Mouse (Mus musculus): ENCODE data around the gene Myo9b. TPM values are rescaled to one million over a fixed set of nuclear protein-coding genes. Genes with fewer than 3 reads are reported as not detected.

The Myo9b gene
- polyA plus RNA-seq, 1 experiment from 2014 or later, result 25.3 TPM

- H3K27ac ChIP-seq (replicated peaks), result no peak overlapping the region
- peaks cover 71% of the 10 kb centered on the region for H3K36me3 ChIP-seq
- 76% methylated on average over 5 of the region's 5 CpGs for WGBS
- H3K4me3 ChIP-seq, result no peak overlapping the region
- no peaks in the 10 kb centered on the region for H3K27me3 ChIP-seq (ENCODE audit: low read depth, poor library complexity, severe bottlenecking)
- no peaks in the 10 kb centered on the region for H3K9me3 ChIP-seq (replicated peaks)
- H3K4me1 ChIP-seq, result no peaks in the 10 kb centered on the region
- peak; percentile 32 for DNase-seq (ENCODE audit: low spot score)
These were observed 68.1 kb downstream of the Myo9b start for GRCm38 (mm10) chr8:71340625-71341024.

DNA sequence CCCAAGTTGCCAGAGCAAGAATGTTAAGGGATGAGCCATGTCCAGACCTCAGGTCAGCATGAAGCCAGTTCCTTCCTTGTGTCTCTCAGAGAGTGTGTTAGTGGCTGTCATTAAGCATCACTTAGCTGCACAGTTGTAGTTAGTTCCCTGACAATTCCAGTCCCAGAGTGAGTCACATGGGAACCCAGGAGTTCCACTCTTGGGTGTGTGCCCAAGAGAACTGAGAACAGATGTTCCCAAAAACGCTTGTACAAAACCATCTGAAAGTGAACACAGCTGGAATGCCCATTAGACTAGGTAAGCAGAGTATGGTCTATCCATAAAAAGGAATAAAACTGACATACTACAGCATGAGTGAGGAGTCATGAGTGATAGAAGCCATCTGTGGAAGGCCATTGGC, 74.1 kb downstream of the Myo9b start:
- Histone ChIP-seq H3K27ac (replicated peaks) (no peak overlapping the region), H3K9me3 (replicated peaks) (no peaks in the 10 kb centered on the region), H3K4me3 (no peak overlapping the region), H3K4me1 (no peaks in the 10 kb centered on the region), H3K27me3 (ENCODE audit: low read depth, poor library complexity, severe bottlenecking) (no peaks in the 10 kb centered on the region), H3K36me3 (peaks cover 93% of the 10 kb centered on the region)
- no peak for DNase-seq (ENCODE audit: low spot score)
- 85% methylated on average over 1 of the region's 1 CpGs for WGBS

DNA sequence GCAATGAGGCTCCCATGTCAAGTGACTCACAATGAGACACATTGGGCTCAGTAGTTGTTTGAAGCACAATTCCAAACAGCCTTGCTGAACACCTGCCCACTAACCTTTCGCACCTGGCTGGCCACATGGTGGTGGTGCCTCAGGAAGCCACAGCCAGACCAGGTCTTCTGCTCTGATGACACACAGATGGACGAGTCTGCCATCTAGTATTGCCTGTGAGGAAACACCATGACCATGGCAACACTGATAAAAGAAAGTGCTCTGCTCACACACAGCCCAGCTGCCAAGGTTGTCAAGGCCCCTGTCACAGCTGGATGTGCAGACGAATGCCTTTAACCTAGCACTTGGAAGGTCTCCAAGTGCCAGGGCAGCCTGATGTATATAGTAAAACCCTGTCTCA, 78.6 kb downstream of the Myo9b start:
- 78% methylated on average over 3 of the region's 3 CpGs for WGBS
- no peaks in the 10 kb centered on the region for H3K27me3 ChIP-seq (ENCODE audit: low read depth, poor library complexity, severe bottlenecking)
- peaks cover 100% of the 10 kb centered on the region for H3K36me3 ChIP-seq
- H3K4me3 ChIP-seq, result no peak overlapping the region
- H3K9me3 ChIP-seq (replicated peaks), result no peaks in the 10 kb centered on the region
- no peak overlapping the region for H3K27ac ChIP-seq (replicated peaks)
- no peaks in the 10 kb centered on the region for H3K4me1 ChIP-seq
- no peak for DNase-seq (ENCODE audit: low spot score)

DNA sequence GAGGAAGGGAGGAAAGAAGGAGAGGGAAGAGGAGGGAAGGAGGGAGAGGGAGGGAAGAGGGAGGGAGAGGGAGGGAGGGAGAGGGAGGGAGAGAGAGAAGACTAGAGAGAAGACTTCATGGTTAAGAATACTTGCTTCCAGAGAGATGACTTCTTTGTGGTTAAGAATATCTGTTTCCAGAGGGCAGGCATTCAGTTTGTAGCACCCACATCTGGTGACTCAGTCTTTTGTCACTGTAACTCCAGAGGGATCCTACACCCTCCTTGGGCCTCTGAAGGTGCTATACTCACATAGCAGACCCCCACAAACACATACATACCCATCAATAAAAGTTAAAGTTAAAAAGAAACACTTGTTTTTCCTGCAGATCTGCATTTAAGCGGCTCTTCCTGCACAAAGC, 79.0 kb downstream of the Myo9b start:
- no peaks in the 10 kb centered on the region for H3K4me1 ChIP-seq
- 93% methylated on average over 1 of the region's 1 CpGs for WGBS
- no peak overlapping the region for H3K4me3 ChIP-seq
- H3K36me3 ChIP-seq, result peaks cover 100% of the 10 kb centered on the region
- no peak for DNase-seq (ENCODE audit: low spot score)
- no peak overlapping the region for H3K27ac ChIP-seq (replicated peaks)
- no peaks in the 10 kb centered on the region for H3K9me3 ChIP-seq (replicated peaks)
- H3K27me3 ChIP-seq (ENCODE audit: low read depth, poor library complexity, severe bottlenecking), result no peaks in the 10 kb centered on the region

DNA sequence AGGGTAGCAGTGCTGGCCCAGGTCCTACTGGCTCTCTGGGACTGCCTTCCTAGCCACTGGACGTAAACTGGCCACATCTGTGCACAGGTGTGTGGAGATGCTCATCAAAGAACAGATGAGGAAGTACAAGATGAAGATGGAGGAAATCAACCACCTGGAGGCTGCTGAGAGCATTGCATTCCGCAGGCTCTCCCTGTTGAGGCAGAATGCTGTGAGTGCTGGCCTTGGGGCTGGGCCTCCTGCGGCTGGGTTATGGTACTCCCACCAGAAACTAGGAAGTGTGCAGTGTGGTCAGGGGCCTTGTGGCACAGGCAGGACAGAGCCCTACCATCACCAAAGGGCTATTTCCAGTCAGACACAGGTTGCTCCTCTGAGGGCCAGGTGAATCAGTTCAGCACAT, 85.5 kb downstream of the Myo9b start:
- Histone ChIP-seq H3K4me1 (no peaks in the 10 kb centered on the region), H3K27ac (replicated peaks) (no peak overlapping the region), H3K27me3 (ENCODE audit: low read depth, poor library complexity, severe bottlenecking) (no peaks in the 10 kb centered on the region), H3K36me3 (peaks cover 84% of the 10 kb centered on the region), H3K9me3 (replicated peaks) (no peaks in the 10 kb centered on the region), H3K4me3 (no peak overlapping the region)
- DNase-seq (ENCODE audit: low spot score), result no peak
- WGBS, result 86% methylated on average over 3 of the region's 3 CpGs

DNA sequence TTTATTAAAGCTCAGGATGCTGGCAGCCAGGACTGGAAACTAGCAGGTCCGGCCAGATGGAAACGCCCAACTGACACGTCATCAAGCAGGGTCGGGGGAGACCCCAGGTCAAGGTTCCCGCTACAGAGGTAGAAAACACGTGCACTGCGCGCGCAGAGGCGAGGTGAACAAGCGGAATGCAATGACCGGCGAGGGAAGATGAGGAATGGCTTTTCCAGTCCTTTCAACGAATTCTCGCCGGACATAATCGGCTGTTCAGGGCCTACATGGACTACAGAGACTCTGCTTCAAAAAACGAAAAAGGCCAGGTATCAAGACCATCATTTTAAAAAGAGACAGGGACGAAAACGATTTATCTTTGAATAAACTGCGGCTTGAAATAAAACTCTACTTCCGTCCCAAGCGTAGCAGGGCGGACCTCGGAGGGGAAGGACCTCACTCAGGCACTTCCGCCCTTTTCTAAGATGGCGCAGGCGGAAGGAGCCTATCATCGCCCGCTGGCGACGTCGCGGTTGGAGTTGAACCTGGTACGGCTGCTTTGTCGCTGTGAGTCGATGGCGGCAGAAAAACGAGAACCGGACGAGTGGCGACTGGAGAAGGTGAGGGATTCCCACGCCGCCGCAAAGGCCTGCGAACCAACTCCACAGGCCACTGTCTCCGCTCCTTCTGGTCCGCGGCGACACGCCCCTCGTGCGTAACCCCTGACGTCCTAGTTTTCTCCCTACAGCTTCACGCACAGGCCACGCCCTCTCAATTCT, 94.4 kb downstream of the Myo9b start, which contains the start of gene Use1:
Use1 (plus strand) TSS at position 78 of the 758 bp plus-strand sequence.
- peak within 1 kb of the TSS; percentile 72 for H3K4me3 ChIP-seq
- peak; percentile 91 for DNase-seq (ENCODE audit: low spot score)
- peaks cover 36% of the 10 kb centered on the region for H3K4me1 ChIP-seq
- peak within 1 kb of the TSS; percentile 92 for H3K27ac ChIP-seq (replicated peaks)
- H3K36me3 ChIP-seq, result peaks cover 20% of the 10 kb centered on the region
- H3K27me3 ChIP-seq (ENCODE audit: low read depth, poor library complexity, severe bottlenecking), result no peaks in the 10 kb centered on the region
- 0% methylated on average over 56 of the region's 56 CpGs for WGBS
- H3K9me3 ChIP-seq (replicated peaks), result no peaks in the 10 kb centered on the region

DNA sequence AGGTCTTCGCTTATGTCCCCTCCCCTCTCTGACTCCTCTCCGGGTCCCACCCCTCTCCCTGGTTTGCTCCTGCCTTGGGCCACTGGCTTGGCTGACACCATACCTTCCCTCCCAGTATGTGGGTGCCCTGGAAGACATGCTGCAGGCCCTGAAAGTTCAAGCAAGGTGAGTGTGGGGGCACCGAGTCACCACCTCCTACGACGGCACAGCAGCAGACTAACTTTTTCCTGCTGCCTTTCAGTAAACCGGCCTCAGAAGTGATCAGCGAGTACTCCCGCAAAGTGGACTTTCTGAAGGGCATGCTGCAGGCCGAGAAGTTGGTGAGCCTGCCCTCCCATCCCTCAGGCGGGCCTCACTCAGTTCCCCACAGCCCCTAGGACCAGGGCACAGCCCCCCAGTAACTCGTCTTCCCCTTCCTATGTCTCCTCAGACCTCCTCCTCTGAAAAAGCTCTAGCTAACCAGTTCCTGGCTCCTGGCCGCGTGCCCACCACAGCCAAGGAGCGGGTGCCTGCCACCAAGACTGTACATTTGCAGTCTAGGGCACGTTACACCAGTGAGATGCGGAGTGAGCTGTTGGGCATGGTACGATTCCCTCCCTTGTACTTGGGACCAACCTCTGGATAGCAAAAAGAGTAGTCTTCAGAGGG, 95.1 kb downstream of the Myo9b start:
- Histone ChIP-seq H3K27ac (replicated peaks) (peak overlapping the region; percentile 92), H3K4me3 (peak overlapping the region; percentile 72), H3K9me3 (replicated peaks) (no peaks in the 10 kb centered on the region), H3K4me1 (peaks cover 36% of the 10 kb centered on the region), H3K27me3 (ENCODE audit: low read depth, poor library complexity, severe bottlenecking) (no peaks in the 10 kb centered on the region), H3K36me3 (peaks cover 27% of the 10 kb centered on the region)
- DNase-seq (ENCODE audit: low spot score), result no peak
- 60% methylated on average over 17 of the region's 17 CpGs for WGBS

- Histone ChIP-seq H3K27me3 (ENCODE audit: low read depth, poor library complexity, severe bottlenecking) (no peaks in the 10 kb centered on the region), H3K4me3 (peak overlapping the region; percentile 72; the same call in 1 of the 2 replicates), H3K36me3 (peaks cover 34% of the 10 kb centered on the region), H3K27ac (replicated peaks) (no peak overlapping the region), H3K4me1 (peaks cover 36% of the 10 kb centered on the region), H3K9me3 (replicated peaks) (no peaks in the 10 kb centered on the region)
- DNase-seq (ENCODE audit: low spot score), result no peak
These were observed 95.9 kb downstream of the Myo9b start for GRCm38 (mm10) chr8:71368366-71368765.

GRCm38 (mm10) chr8:71369040-71369718, 96.7 kb downstream of the Myo9b start:
- peak overlapping the region; percentile 11; the same call in 1 of the 2 replicates for H3K4me3 ChIP-seq
- no peaks in the 10 kb centered on the region for H3K9me3 ChIP-seq (replicated peaks)
- DNase-seq (ENCODE audit: low spot score), result no peak
- peaks cover 36% of the 10 kb centered on the region for H3K4me1 ChIP-seq
- WGBS, result 89% methylated on average over 10 of the region's 10 CpGs
- no peak overlapping the region for H3K27ac ChIP-seq (replicated peaks)
- H3K36me3 ChIP-seq, result peaks cover 43% of the 10 kb centered on the region
- H3K27me3 ChIP-seq (ENCODE audit: low read depth, poor library complexity, severe bottlenecking), result no peaks in the 10 kb centered on the region

DNA sequence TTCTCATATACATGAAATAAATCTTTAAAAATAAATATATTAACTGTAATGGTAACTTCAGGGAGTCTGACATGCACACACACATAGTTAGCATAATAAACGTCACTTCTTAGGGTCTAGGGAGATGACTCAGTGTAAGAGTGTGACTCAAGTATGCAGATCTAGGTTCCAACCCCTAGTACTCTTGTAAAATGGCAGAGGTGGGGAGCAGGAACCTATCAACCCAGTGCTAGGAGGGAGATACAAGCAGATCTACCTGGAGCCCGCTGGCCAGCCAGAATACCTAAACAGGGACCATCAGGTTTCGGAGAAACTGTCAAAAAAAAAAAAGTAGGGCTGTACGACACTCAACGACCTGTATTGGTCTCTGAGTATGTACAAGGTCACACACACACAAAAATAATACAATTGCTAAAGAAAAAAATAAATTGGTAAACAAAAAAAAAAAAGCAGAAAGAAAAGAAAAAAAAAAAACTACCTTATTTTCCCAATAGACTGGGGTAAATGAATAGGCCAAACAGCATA, 98.3 kb downstream of the Myo9b start:
- H3K4me1 ChIP-seq, result peaks cover 50% of the 10 kb centered on the region
- WGBS, result 31% methylated on average over 5 of the region's 5 CpGs

GRCm38 (mm10) chr8:71371236-71371848, 98.8 kb downstream of the Myo9b start, which contains the start of gene Ocel1:
Gene Ocel1, plus strand, starts transcription at chr8:71371298.
- under 1% methylated on average over 68 of the region's 68 CpGs for WGBS
- H3K4me1 ChIP-seq, result peaks cover 51% of the 10 kb centered on the region
- peak; percentile 98 for DNase-seq (ENCODE audit: low spot score)
- 0 out of 2 replicates have a peak, but pooled peaks cover under 1% of the 10 kb centered on the region for H3K27me3 ChIP-seq (ENCODE audit: low read depth, poor library complexity, severe bottlenecking)
- no peaks in the 10 kb centered on the region for H3K9me3 ChIP-seq (replicated peaks)
- H3K27ac ChIP-seq (replicated peaks), result peak within 1 kb of the TSS; percentile 82
- peak within 1 kb of the TSS; percentile 69 for H3K4me3 ChIP-seq
- H3K36me3 ChIP-seq, result peaks cover 64% of the 10 kb centered on the region

More for the DNA sequence above, 98.3 kb downstream of the Myo9b start:
- no peaks in the 10 kb centered on the region for H3K27me3 ChIP-seq (ENCODE audit: low read depth, poor library complexity, severe bottlenecking)
- H3K4me3 ChIP-seq, result peak overlapping the region; percentile 69
- peak overlapping the region; percentile 82 for H3K27ac ChIP-seq (replicated peaks)
- no peak for DNase-seq (ENCODE audit: low spot score)
- H3K9me3 ChIP-seq (replicated peaks), result no peaks in the 10 kb centered on the region
- H3K36me3 ChIP-seq, result peaks cover 59% of the 10 kb centered on the region

DNA sequence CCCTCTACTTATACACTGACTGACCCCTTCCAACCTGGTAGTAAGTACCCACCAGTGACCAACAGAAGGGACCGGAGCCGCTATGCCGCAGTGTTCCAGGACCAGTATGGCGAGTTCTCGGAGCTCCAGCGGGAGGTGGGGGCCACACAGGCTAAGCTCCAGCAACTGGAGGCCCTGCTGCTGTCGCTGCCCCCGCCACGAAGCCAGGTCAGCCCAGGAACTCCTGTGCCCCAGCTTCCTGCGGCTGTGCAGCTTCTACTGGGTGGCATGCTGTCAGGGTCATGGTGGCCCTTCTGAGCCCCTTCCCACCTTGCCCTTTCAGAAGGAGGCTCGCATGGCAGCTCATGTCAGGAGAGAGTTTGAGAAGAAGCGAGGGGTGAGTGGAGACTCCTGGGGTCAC, 99.9 kb downstream of the Myo9b start:
- WGBS, result 85% methylated on average over 12 of the region's 12 CpGs
- H3K27ac ChIP-seq (replicated peaks), result no peak overlapping the region
- H3K4me1 ChIP-seq, result peaks cover 57% of the 10 kb centered on the region
- H3K27me3 ChIP-seq (ENCODE audit: low read depth, poor library complexity, severe bottlenecking), result peaks cover 11% of the 10 kb centered on the region
- no peak overlapping the region for H3K4me3 ChIP-seq
- DNase-seq (ENCODE audit: low spot score), result peak; percentile 27
- no peaks in the 10 kb centered on the region for H3K9me3 ChIP-seq (replicated peaks)
- H3K36me3 ChIP-seq, result peaks cover 75% of the 10 kb centered on the region

All from midbrain, embryonic 10.5 days (tissue).